Mouse (Mus musculus): Measurements from ENCODE around the gene Etv6. TPM values are rescaled to one million over a fixed set of nuclear protein-coding genes. Genes with fewer than 3 reads are reported as not detected.
A peak's percentile ranks its signal among the peaks of the same experiment; 100 is the strongest.

Etv6 gene
- total and polyA plus RNA-seq, 3 experiments: 9.8 to 14.0 (median 11.4) TPM

DNA sequence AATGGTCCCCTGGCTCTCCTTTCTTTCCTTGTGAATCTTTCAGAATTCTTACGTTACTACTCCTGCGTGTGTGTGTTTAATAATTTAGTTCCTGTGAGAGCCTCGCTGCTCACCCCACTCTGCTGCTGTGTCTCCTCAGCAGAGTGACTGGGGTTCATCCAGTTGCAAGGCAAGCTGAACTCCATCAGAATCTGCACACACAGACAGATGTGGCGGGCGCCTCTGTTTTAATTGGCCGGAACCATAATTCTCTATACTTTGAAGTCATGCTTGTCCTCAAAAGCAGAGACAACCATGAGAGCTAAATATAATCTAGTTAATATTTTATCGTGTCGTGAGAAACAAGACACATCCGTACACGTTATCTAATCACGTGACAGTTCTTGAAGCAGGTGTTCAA, 107.2 kb downstream of the Etv6 start:
- H3K4me3 ChIP-seq: no peak overlapping the region
- TF ChIP-seq CTCF (IDR thresholded peaks at IDR 0.05): no peak
- TF ChIP-seq POLR2A (IDR thresholded peaks at IDR 0.05; ENCODE audit: insufficient read depth, low read depth, low read length): no peak
- TF ChIP-seq EP300 (IDR thresholded peaks at IDR 0.05; ENCODE audit: insufficient read depth, low read depth, low read length): no peak
- H3K27ac ChIP-seq: no peak overlapping the region
- no peak overlapping the region for H3K9ac ChIP-seq (ENCODE audit: low read depth, low read length)
- H3K4me1 ChIP-seq (ENCODE audit: control insufficient read depth, insufficient read depth, low read length): peaks cover 21% of the 10 kb centered on the region
- intact Hi-C loops (cut with DNase I): loop anchor here (5.0 kb wide), 1 partner anchor 100 kb away; no protein-coding TSS in a partner anchor
- no peaks in the 10 kb centered on the region for H3K27me3 ChIP-seq (ENCODE audit: control insufficient read depth, insufficient read depth, low read length)
- no peaks in the 10 kb centered on the region; the same call in 1 of the 2 replicates for H3K79me2 ChIP-seq (replicated peaks; ENCODE audit: control insufficient read depth, insufficient read depth, low read length)
- peaks cover 4% of the 10 kb centered on the region for H3K36me3 ChIP-seq (ENCODE audit: control insufficient read depth, insufficient read depth, low read length)
- WGBS: 78% methylated on average over 11 of the region's 11 CpGs
- no peak for DNase-seq

- intact Hi-C loops (cut with DNase I): loop anchor here (5.0 kb wide), 1 partner anchor 99 kb away; no protein-coding TSS in a partner anchor
- peak in 1 of 2 experiments; percentile 50 for DNase-seq
Measured at GRCm38 (mm10) chr6:134143649-134144097, 108.2 kb downstream of the Etv6 start.

GRCm38 (mm10) chr6:134144231-134145130, 109.0 kb downstream of the Etv6 start:
- Histone ChIP-seq H3K36me3 (ENCODE audit: control insufficient read depth, insufficient read depth, low read length) (peaks cover 2% of the 10 kb centered on the region), H3K27ac (peak overlapping the region; percentile 55), H3K79me2 (replicated peaks; ENCODE audit: control insufficient read depth, insufficient read depth, low read length) (no peaks in the 10 kb centered on the region; the same call in 1 of the 2 replicates), H3K4me3 (peak overlapping the region; percentile 4; the same call in 1 of the 2 replicates), H3K4me1 (ENCODE audit: control insufficient read depth, insufficient read depth, low read length) (peaks cover 22% of the 10 kb centered on the region), H3K27me3 (ENCODE audit: control insufficient read depth, insufficient read depth, low read length) (no peaks in the 10 kb centered on the region), H3K9ac (ENCODE audit: low read depth, low read length) (no peak overlapping the region)
- DNase-seq: peak in 1 of 2 experiments; percentile 38
- intact Hi-C loops (cut with DNase I): loop anchor here (5.0 kb wide), 1 partner anchor 98 kb away; no protein-coding TSS in a partner anchor
- no peak for TF ChIP-seq POLR2A (IDR thresholded peaks at IDR 0.05; ENCODE audit: insufficient read depth, low read depth, low read length)
- no peak for TF ChIP-seq EP300 (IDR thresholded peaks at IDR 0.05; ENCODE audit: insufficient read depth, low read depth, low read length)
- no peak for TF ChIP-seq CTCF (IDR thresholded peaks at IDR 0.05)
- WGBS: 26% methylated on average over 15 of the region's 15 CpGs

More at GRCm38 (mm10) chr6:134143649-134144097, 108.2 kb downstream of the Etv6 start:
- no peak overlapping the region for H3K4me3 ChIP-seq
- peak overlapping the region; percentile 55 for H3K27ac ChIP-seq
- peaks cover 22% of the 10 kb centered on the region for H3K4me1 ChIP-seq (ENCODE audit: control insufficient read depth, insufficient read depth, low read length)
- H3K27me3 ChIP-seq (ENCODE audit: control insufficient read depth, insufficient read depth, low read length): no peaks in the 10 kb centered on the region
- peaks cover 3% of the 10 kb centered on the region for H3K36me3 ChIP-seq (ENCODE audit: control insufficient read depth, insufficient read depth, low read length)
- TF ChIP-seq POLR2A (IDR thresholded peaks at IDR 0.05; ENCODE audit: insufficient read depth, low read depth, low read length) (no peak), CTCF (IDR thresholded peaks at IDR 0.05) (no peak), EP300 (IDR thresholded peaks at IDR 0.05; ENCODE audit: insufficient read depth, low read depth, low read length) (no peak)
- no peak overlapping the region for H3K9ac ChIP-seq (ENCODE audit: low read depth, low read length)
- 26% methylated on average over 3 of the region's 3 CpGs for WGBS
- no peaks in the 10 kb centered on the region; the same call in 1 of the 2 replicates for H3K79me2 ChIP-seq (replicated peaks; ENCODE audit: control insufficient read depth, insufficient read depth, low read length)

GRCm38 (mm10) chr6:134147596-134148442, 112.3 kb downstream of the Etv6 start:
- intact Hi-C loops (cut with DNase I): no loop called here
- no peaks in the 10 kb centered on the region; the same call in 1 of the 2 replicates for H3K79me2 ChIP-seq (replicated peaks; ENCODE audit: control insufficient read depth, insufficient read depth, low read length)
- TF ChIP-seq CTCF (IDR thresholded peaks at IDR 0.05): no peak
- TF ChIP-seq POLR2A (IDR thresholded peaks at IDR 0.05; ENCODE audit: insufficient read depth, low read depth, low read length): no peak
- no peak for TF ChIP-seq EP300 (IDR thresholded peaks at IDR 0.05; ENCODE audit: insufficient read depth, low read depth, low read length)
- no peak overlapping the region for H3K4me3 ChIP-seq
- H3K27ac ChIP-seq: no peak overlapping the region
- peaks cover 26% of the 10 kb centered on the region for H3K4me1 ChIP-seq (ENCODE audit: control insufficient read depth, insufficient read depth, low read length)
- H3K27me3 ChIP-seq (ENCODE audit: control insufficient read depth, insufficient read depth, low read length): no peaks in the 10 kb centered on the region
- DNase-seq: peak in 1 of 2 experiments; percentile 35
- H3K36me3 ChIP-seq (ENCODE audit: control insufficient read depth, insufficient read depth, low read length): peaks cover 2% of the 10 kb centered on the region
- H3K9ac ChIP-seq (ENCODE audit: low read depth, low read length): no peak overlapping the region
- WGBS: 65% methylated on average over 22 of the region's 22 CpGs

DNA sequence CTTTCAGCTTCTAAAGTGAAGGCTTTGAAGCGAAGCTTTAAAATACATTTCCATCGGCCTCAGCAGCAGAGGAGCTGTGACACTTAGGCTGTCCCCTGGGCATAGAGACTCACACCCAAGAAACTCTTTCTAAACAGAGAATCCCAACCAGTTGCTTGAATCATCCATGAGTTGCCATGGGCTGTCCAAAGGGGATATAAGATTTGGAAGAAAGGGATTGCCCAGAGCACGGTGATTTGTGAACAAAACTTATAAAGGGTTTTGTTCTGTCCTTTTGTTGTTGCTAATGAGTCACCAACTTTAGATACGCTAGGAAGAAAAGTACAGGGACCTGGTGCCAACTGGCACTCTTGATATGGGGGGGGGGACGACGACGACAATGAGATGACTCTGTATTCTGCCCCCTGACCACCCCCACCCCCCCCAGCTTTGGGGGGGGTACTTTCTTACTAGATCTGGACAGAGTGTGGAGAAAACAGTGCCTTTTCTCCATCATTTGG, 113.0 kb downstream of the Etv6 start:
- no peak for DNase-seq
- WGBS: 45% methylated on average over 7 of the region's 7 CpGs
- H3K4me1 ChIP-seq (ENCODE audit: control insufficient read depth, insufficient read depth, low read length): peaks cover 22% of the 10 kb centered on the region
- peaks cover 2% of the 10 kb centered on the region for H3K36me3 ChIP-seq (ENCODE audit: control insufficient read depth, insufficient read depth, low read length)
- no peaks in the 10 kb centered on the region for H3K27me3 ChIP-seq (ENCODE audit: control insufficient read depth, insufficient read depth, low read length)
- H3K4me3 ChIP-seq: no peak overlapping the region
- H3K9ac ChIP-seq (ENCODE audit: low read depth, low read length): no peak overlapping the region
- no peaks in the 10 kb centered on the region; the same call in 1 of the 2 replicates for H3K79me2 ChIP-seq (replicated peaks; ENCODE audit: control insufficient read depth, insufficient read depth, low read length)
- H3K27ac ChIP-seq: no peak overlapping the region
- intact Hi-C loops (cut with DNase I): no loop called here
- no peak for TF ChIP-seq POLR2A (IDR thresholded peaks at IDR 0.05; ENCODE audit: insufficient read depth, low read depth, low read length)
- no peak for TF ChIP-seq CTCF (IDR thresholded peaks at IDR 0.05)

All from heart, adult 2 months (tissue).